Mouse (Mus musculus) hindbrain, embryonic 14.5 days (tissue): ENCODE data around the gene Hspa12b. TPM values are rescaled to one million over a fixed set of nuclear protein-coding genes. Genes with fewer than 3 reads are reported as not detected.

ENCODE experiments used
- ATAC-seq: fragments of 200-750 bp; cut with Nextera tagmentation; 2 replicates; pipeline ENCODE4 v1.8.0; 2017; ENCODE audit warnings: moderate number of reproducible peaks, mild to moderate bottlenecking, moderate TSS enrichment, moderate library complexity; ENCODE audit not compliant: low FRiP score
- DNase-seq: peaks from one replicate; pipeline ENCODE4 v3.0.0-alpha.2; 2015; ENCODE audit warnings: low spot score
- H3K27ac ChIP-seq: fragments of 300-500 bp; sonication (generic); 2 replicates; pipeline ENCODE4 v1.5.1; 2014; ENCODE audit warnings: mild to moderate bottlenecking, moderate library complexity
- H3K27me3 ChIP-seq: fragments of 300-500 bp; sonication (generic); 2 replicates; pipeline ENCODE4 v1.6.1; 2014; ENCODE audit warnings: mild to moderate bottlenecking, low read length, mixed read lengths; ENCODE audit not compliant: control insufficient read depth, insufficient read depth
- H3K36me3 ChIP-seq: fragments of 300-500 bp; sonication (generic); replicated peaks from 2 replicates; pipeline ENCODE4 v1.6.1; 2014; ENCODE audit not compliant: control insufficient read depth, insufficient read depth
- H3K4me1 ChIP-seq: fragments of 300-500 bp; sonication (generic); replicated peaks from 2 replicates; pipeline ENCODE4 v1.6.1; 2014; ENCODE audit warnings: antibody characterized with exemption, low read length, mixed read lengths; ENCODE audit not compliant: control insufficient read depth, insufficient read depth
- H3K4me2 ChIP-seq: fragments of 300-500 bp; sonication (generic); replicated peaks from 2 replicates; pipeline ENCODE4 v1.6.1; 2014; ENCODE audit warnings: mild to moderate bottlenecking, moderate library complexity
- H3K4me3 ChIP-seq: fragments of 300-500 bp; sonication (generic); replicated peaks from 2 replicates; pipeline ENCODE4 v1.5.1; 2014; ENCODE audit warnings: mild to moderate bottlenecking, low read length
- H3K9ac ChIP-seq: fragments of 300-500 bp; sonication (generic); 2 replicates; pipeline ENCODE4 v1.6.1; 2014
- H3K9me3 ChIP-seq: fragments of 300-500 bp; sonication (generic); 2 replicates; pipeline ENCODE4 v1.6.1; 2016; ENCODE audit warnings: low read length; ENCODE audit not compliant: control insufficient read depth
- WGBS: fragments of 180-500 bp; shearing (Covaris S2); extraction: QIAGEN DNeasy Blood & Tissue Kit; methylation state at CpG from one replicate; pipeline ENCODE4 v1.1.7; 2014; 5-methylcytosine and 5-hydroxymethylcytosine counted together
- polyA plus RNA-seq: library from polyadenylated mRNA; unstranded; fragments of >200 nt; fragmentation: Nextera tagmentation; extraction: Ambion mirVana; gene quantifications from 2 replicates; pipeline ENCODE4 v1.2.1, GENCODE M21; 2014

Gene Hspa12b
- polyA plus RNA-seq, 1 experiment from 2014 or later = 3.3 TPM

GRCm38 (mm10) chr2:131143007-131143780, 16.1 kb downstream of the Hspa12b start:
- Histone ChIP-seq H3K4me2 (no peak overlapping the region), H3K9me3 (no peaks in the 10 kb centered on the region), H3K36me3 (peaks cover 41% of the 10 kb centered on the region), H3K9ac (no peak overlapping the region), H3K27ac (no peak overlapping the region), H3K27me3 (no peaks in the 10 kb centered on the region), H3K4me3 (no peak overlapping the region), H3K4me1 (no peaks in the 10 kb centered on the region)
- DNase-seq (no peak), ATAC-seq (no peak)
- 69% methylated on average over 22 of the region's 22 CpGs for WGBS

DNA sequence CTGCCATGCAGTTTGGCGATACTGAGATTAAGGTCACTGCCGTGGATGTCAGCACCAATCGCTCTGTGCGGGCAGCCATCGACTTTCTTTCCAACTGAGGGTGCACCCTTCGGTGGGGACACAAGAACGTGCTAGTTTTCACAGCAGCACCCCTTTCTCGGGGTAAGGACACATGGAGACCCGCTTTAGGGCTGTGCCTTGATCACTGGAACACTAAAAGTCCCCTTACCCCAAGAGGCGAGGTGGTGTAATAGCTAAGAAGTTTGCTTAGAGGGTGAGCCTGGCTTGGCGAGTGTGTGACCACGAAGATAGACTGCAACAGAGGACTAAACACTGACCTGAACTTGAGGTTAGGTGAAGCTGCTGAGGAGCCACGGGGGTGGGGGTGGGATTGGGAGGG, 18.0 kb downstream of the Hspa12b start:
- no peak overlapping the region for H3K27ac ChIP-seq
- no peak overlapping the region for H3K9ac ChIP-seq
- WGBS = 71% methylated on average over 13 of the region's 13 CpGs
- no peak overlapping the region for H3K4me2 ChIP-seq
- H3K27me3 ChIP-seq = no peaks in the 10 kb centered on the region
- no peak overlapping the region for H3K4me3 ChIP-seq
- ATAC-seq = no peak
- no peaks in the 10 kb centered on the region for H3K9me3 ChIP-seq
- H3K4me1 ChIP-seq = no peaks in the 10 kb centered on the region
- peaks cover 60% of the 10 kb centered on the region for H3K36me3 ChIP-seq
- no peak for DNase-seq

- DNase-seq (no peak), ATAC-seq (no peak)
- Histone ChIP-seq H3K27me3 (no peaks in the 10 kb centered on the region), H3K4me1 (no peaks in the 10 kb centered on the region), H3K4me3 (no peak overlapping the region), H3K9ac (no peak overlapping the region), H3K36me3 (peaks cover 64% of the 10 kb centered on the region), H3K4me2 (no peak overlapping the region), H3K27ac (no peak overlapping the region), H3K9me3 (no peaks in the 10 kb centered on the region)
- WGBS = 92% methylated on average over 2 of the region's 2 CpGs
Measured at GRCm38 (mm10) chr2:131145536-131145935, 18.5 kb downstream of the Hspa12b start.

- no peak for DNase-seq
- no peak overlapping the region for H3K9ac ChIP-seq
- 96% methylated on average over 21 of the region's 21 CpGs for WGBS
Measured at GRCm38 (mm10) chr2:131146193-131147042, 19.3 kb downstream of the Hspa12b start.

GRCm38 (mm10) chr2:131147043-131147365, 19.9 kb downstream of the Hspa12b start:
- WGBS = 96% methylated on average over 8 of the region's 8 CpGs
- no peak overlapping the region for H3K4me3 ChIP-seq
- no peak overlapping the region for H3K9ac ChIP-seq
- no peak overlapping the region for H3K4me2 ChIP-seq
- no peaks in the 10 kb centered on the region for H3K4me1 ChIP-seq
- H3K9me3 ChIP-seq = no peaks in the 10 kb centered on the region
- ATAC-seq (no peak), DNase-seq (no peak)
- H3K36me3 ChIP-seq = peaks cover 78% of the 10 kb centered on the region
- no peak overlapping the region for H3K27ac ChIP-seq
- H3K27me3 ChIP-seq = no peaks in the 10 kb centered on the region

More at GRCm38 (mm10) chr2:131146193-131147042, 19.3 kb downstream of the Hspa12b start:
- Histone ChIP-seq H3K27me3 (no peaks in the 10 kb centered on the region), H3K36me3 (peaks cover 72% of the 10 kb centered on the region), H3K4me1 (no peaks in the 10 kb centered on the region), H3K4me3 (no peak overlapping the region), H3K9me3 (no peaks in the 10 kb centered on the region), H3K27ac (no peak overlapping the region), H3K4me2 (no peak overlapping the region)
- no peak for ATAC-seq

- Histone ChIP-seq H3K4me3 (no peak overlapping the region), H3K27me3 (no peaks in the 10 kb centered on the region), H3K4me1 (no peaks in the 10 kb centered on the region), H3K4me2 (no peak overlapping the region), H3K36me3 (peaks cover 93% of the 10 kb centered on the region), H3K9ac (no peak overlapping the region), H3K27ac (no peak overlapping the region), H3K9me3 (no peaks in the 10 kb centered on the region)
- ATAC-seq = no peak
- WGBS = 90% methylated on average over 8 of the region's 8 CpGs
- DNase-seq = no peak
Measured at GRCm38 (mm10) chr2:131148353-131149253, 21.5 kb downstream of the Hspa12b start.

DNA sequence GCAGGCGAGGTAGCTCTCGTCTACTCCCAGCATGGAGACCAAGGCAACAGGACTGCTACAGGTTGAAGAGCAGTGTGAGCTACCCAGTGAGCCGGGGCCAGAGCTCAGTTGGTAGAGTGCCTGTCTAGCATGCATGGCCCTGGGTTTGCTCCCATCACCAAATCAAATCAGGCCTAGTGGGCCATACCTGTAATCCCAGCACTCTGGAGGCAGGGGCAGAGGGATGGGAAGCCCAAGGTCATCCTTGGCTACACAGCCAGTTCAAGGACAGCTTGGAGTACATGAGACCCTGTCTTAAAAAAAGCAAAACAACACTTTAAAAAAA, 22.1 kb downstream of the Hspa12b start:
- no peak overlapping the region for H3K27ac ChIP-seq
- WGBS = 96% methylated on average over 3 of the region's 3 CpGs
- H3K4me2 ChIP-seq = no peak overlapping the region
- no peaks in the 10 kb centered on the region for H3K9me3 ChIP-seq
- H3K4me1 ChIP-seq = no peaks in the 10 kb centered on the region
- DNase-seq (no peak), ATAC-seq (no peak)
- no peak overlapping the region for H3K9ac ChIP-seq
- H3K4me3 ChIP-seq = no peak overlapping the region
- no peaks in the 10 kb centered on the region for H3K27me3 ChIP-seq
- H3K36me3 ChIP-seq = peaks cover 91% of the 10 kb centered on the region

DNA sequence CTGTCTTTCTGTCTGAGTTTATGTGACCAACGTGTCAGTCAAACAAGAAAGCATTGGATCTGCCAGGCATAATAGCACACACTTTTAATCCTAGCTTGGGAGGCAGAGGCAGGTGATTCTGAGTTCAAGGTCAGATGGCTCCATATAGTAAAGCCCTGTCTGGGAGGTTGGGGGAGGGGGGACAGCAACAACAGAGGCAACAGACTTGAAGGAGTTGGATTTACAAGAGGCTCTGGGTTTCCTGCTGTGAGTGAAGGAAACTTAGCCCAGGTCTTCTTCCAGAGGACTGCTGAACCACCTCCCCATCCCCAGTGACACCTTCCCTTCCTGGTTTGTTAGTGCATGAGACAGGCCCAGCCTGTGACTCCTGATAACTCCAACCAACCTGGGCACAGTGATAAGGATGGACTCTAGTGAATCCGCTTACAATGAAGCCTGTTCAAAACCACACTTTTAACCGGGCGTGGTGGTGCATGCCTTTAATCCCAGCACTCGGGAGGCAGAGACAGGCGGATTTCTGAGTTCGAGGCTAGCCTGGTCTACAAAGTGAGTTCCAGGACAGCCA, 25.2 kb downstream of the Hspa12b start:
- WGBS = 94% methylated on average over 7 of the region's 7 CpGs
- no peaks in the 10 kb centered on the region for H3K4me1 ChIP-seq
- DNase-seq = no peak
- H3K27ac ChIP-seq = no peak overlapping the region
- no peak overlapping the region for H3K4me3 ChIP-seq
- H3K27me3 ChIP-seq = no peaks in the 10 kb centered on the region
- no peak overlapping the region for H3K4me2 ChIP-seq
- H3K36me3 ChIP-seq = peaks cover 67% of the 10 kb centered on the region
- H3K9ac ChIP-seq = no peak overlapping the region
- ATAC-seq = no peak
- H3K9me3 ChIP-seq = no peaks in the 10 kb centered on the region

DNA sequence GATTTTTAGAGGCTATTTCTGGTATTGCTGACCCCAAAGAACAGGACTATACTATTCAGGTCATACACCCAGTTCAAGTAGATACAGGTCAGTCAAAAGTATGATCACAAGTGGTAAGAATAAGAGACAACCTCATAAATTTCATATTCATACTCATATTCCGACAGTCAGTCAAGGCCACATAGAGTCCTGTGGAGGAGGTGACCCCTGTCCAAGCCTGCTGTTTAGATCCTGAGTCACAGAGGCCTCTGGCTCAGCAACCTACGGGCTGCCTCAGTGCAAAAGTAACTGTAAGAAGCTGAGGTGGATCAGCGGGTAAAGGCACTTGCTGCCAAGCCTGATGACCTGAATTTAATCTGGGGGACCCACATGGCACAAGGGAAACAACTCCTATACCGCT, 27.0 kb downstream of the Hspa12b start:
- Histone ChIP-seq H3K9me3 (no peaks in the 10 kb centered on the region), H3K27ac (no peak overlapping the region), H3K4me1 (peaks cover 16% of the 10 kb centered on the region), H3K4me3 (no peak overlapping the region), H3K36me3 (peaks cover 50% of the 10 kb centered on the region), H3K4me2 (no peak overlapping the region), H3K9ac (no peak overlapping the region), H3K27me3 (no peaks in the 10 kb centered on the region)
- 89% methylated on average over 4 of the region's 4 CpGs for WGBS
- DNase-seq (no peak), ATAC-seq (no peak)
